Mouse (Mus musculus) testis, adult 10 weeks (tissue): Measurements from ENCODE around the gene Styk1. TPM values are rescaled to one million over a fixed set of nuclear protein-coding genes. Genes with fewer than 3 reads are reported as not detected.

ENCODE experiments used
- polyA plus RNA-seq: library from polyadenylated mRNA; stranded (reverse); fragments of 350-450 nt; fragmentation: Illumina TruSeq; extraction: RNeasy Lipid Tissue Mini Kit (QIAGEN cat#74804); gene quantifications from one replicate; pipeline ENCODE4 v1.2.3, GENCODE M21; 2014; ENCODE audit warnings: low read depth, low replicate concordance

Styk1 gene
- polyA plus RNA-seq = 0.27 TPM

DNA sequence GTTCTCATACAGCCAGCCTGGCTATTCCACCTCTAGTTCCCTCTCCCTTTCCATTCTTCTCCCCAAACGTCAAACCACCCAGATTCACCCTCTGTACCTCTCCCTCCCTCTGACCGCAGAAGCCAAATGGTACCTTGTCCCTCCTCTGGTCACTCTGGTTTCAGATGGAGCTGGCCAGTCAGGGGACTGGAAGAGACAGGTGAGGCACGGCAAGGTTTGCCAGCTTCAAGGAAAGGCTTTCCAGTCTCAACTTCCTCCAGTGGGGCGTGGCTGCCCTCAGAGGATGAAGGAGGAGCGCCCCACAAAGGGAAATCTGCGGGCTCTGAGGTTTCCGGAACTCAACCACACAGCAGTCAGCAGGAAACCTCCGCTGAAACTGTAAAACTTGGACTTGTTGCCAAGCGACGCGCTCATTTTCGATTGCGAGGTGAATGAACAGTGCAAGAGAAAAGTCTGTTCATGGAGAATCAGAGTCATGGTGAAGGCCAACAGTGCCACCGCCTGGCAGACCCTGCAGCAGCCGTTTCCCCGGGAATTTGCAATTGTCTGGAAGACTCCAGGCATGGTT, at the start of gene Styk1:
Gene Styk1, minus strand, starts transcription at position 246 of the 568 bp plus-strand sequence.

DNA sequence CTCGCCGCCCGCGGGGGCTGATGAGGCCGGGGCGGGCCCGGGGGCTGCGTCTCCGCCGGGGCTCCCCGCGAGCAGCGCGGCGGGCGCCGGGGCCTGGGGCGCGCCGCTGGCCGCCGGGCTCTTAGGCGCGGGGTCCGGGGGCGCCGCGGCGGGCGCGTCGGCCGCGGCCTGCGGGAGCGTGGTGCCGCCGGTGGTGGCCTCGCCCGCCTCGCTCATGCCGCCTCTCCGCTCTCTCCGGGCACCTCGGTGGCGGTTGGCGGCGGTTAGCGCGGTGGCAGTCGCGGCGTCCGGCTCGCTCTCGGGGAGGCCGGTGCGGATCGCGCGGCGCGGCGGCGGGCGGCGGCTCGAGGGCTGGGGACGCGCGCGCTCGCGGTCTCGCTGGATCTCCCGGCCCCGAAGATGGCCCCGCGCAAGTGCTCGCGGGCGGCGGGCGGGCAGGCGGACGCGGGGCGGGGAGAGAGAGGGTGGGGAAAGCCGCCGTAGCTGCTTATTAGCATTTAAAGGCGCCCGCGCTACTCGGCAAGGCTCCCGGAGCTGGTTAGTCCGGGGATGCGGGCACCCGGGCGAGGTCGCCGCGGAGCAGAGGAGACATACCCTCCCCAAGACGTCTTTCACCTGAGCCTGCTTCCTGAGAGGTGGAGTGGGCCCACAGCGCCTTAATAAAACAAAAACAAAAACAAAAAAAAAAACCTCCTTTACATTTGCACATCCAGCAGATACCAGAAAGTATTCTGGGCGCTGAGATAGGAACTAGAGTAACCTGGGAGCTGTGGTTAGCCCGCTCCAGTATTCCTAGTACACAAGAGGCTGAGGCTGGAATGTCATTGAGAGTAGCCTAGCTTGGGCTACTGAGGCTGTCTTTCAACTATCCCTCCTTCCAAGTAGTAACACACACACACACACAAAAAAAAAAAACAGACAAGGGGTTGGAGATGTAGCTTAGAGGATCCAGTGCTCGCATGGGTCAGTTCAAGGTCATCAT, 34.9 kb upstream of the Styk1 start, which contains the start of gene Ybx3:
Gene Ybx3, minus strand, starts transcription at position 437 of the 982 bp plus-strand sequence.

DNA sequence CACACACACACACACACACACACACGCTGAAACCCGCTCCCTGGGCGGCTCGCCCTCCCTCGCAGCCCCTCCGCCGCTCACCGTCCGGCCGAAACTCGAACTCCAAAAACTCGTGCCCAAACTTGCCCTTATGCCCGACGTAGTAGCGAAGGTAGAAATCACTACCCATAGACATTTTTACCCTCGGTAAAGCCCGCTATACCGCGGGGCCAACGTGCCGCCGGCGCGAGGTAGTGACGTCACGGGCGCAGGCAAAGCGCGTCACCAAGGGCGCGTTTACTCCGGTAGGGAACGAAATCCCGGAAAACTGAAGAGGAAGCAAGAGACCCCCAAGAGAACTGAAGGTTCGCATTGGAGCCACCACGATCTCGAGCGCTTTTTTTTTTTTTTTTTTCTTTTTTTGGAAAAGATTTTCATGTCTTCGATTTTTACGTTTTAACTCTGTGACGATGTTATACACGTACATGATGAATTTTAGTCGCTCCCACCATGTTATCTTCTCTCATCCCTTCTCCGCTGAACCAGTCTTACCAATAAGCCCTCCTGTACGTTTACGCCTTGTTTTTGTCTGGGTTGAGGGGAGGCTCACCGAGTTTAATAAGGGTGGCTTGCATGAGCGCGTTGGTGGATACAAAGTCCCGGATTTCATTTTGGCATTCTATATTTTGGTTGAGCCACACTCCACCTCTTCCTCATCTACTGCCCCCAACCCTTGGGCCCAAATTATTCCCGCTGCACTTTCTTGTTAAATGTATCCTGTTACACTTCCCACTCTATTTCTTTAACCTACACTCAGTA, 60.2 kb downstream of the Styk1 start, which contains the start of gene Magohb:
Gene Magohb, minus strand, starts transcription at position 254 of the 798 bp plus-strand sequence.

Other genes starting within 250 kb of the Styk1 start
- gene Klra2, start 106.2 kb downstream of the Styk1 start, polyA plus RNA-seq = 0.20 TPM
- gene Magohb, start 60.4 kb downstream of the Styk1 start, polyA plus RNA-seq = 52.4 TPM
- 861 TPM for gene Ybx3, start 34.9 kb upstream of the Styk1 start, polyA plus RNA-seq
- 1.4 TPM for gene 5430401F13Rik, start 132.8 kb upstream of the Styk1 start, polyA plus RNA-seq
- gene Gm6619, start 132.8 kb upstream of the Styk1 start, polyA plus RNA-seq = not detected